Mouse (Mus musculus) kidney, adult 2 months (tissue): ENCODE results near the gene Afdn. TPM values are rescaled to one million over a fixed set of nuclear protein-coding genes. Genes with fewer than 3 reads are reported as not detected.

Experiments
- DNase-seq: peaks from one replicate; pipeline ENCODE4 v3.0.0; 2021
- H3K27ac ChIP-seq: fragments of 200-500 bp; 2 replicates; pipeline ENCODE4 v1.5.1; 2012; ENCODE audit warnings: low read depth, low read length, control low read depth, inconsistent platforms; ENCODE audit not compliant: insufficient read depth
- H3K27me3 ChIP-seq: fragments of 200-500 bp; replicated peaks from 2 replicates; pipeline ENCODE4 v1.6.1; 2012; ENCODE audit warnings: mild to moderate bottlenecking, moderate library complexity, low read length, inconsistent platforms; ENCODE audit not compliant: control insufficient read depth, insufficient read depth
- H3K36me3 ChIP-seq: fragments of 200-500 bp; 2 replicates; pipeline ENCODE4 v1.6.1; 2012; ENCODE audit warnings: mild to moderate bottlenecking, moderate library complexity, low read length, inconsistent platforms; ENCODE audit not compliant: control insufficient read depth, insufficient read depth
- H3K4me1 ChIP-seq: fragments of 200-500 bp; 2 replicates; pipeline ENCODE4 v1.6.1; 2011; ENCODE audit warnings: low read length; ENCODE audit not compliant: control insufficient read depth, insufficient read depth
- H3K4me3 ChIP-seq: fragments of 200-500 bp; 2 replicates; pipeline ENCODE4 v1.5.1; 2011; ENCODE audit warnings: mild to moderate bottlenecking, low read depth, low read length, control low read depth; ENCODE audit not compliant: insufficient read depth
- CTCF ChIP-seq: fragments of 200-500 bp; conservative IDR thresholded peaks from 2 replicates; pipeline ENCODE4 v1.5.1; 2011; ENCODE audit warnings: low read depth, mild to moderate bottlenecking, control low read depth, low read length, moderate library complexity, mixed read lengths; ENCODE audit not compliant: insufficient read depth, insufficient read length
- POLR2A ChIP-seq: fragments of 200-500 bp; IDR thresholded peaks from one replicate; pipeline ENCODE4 v1.6.1; 2011; ENCODE audit warnings: low read depth, low read length, control low read depth
- WGBS: fragments of 180-500 bp; shearing (Covaris S2); methylation state at CpG from one replicate; pipeline ENCODE4 v1.1.7; 2018; 5-methylcytosine and 5-hydroxymethylcytosine counted together
- polyA plus RNA-seq: library from polyadenylated mRNA; depleted of rRNA; stranded (reverse); fragments of >200 nt; gene quantifications from 2 replicates; pipeline ENCODE4 v1.2.3, GENCODE M21; 2012

Gene Afdn
- polyA plus RNA-seq, 1 experiment: 35.1 TPM

DNA sequence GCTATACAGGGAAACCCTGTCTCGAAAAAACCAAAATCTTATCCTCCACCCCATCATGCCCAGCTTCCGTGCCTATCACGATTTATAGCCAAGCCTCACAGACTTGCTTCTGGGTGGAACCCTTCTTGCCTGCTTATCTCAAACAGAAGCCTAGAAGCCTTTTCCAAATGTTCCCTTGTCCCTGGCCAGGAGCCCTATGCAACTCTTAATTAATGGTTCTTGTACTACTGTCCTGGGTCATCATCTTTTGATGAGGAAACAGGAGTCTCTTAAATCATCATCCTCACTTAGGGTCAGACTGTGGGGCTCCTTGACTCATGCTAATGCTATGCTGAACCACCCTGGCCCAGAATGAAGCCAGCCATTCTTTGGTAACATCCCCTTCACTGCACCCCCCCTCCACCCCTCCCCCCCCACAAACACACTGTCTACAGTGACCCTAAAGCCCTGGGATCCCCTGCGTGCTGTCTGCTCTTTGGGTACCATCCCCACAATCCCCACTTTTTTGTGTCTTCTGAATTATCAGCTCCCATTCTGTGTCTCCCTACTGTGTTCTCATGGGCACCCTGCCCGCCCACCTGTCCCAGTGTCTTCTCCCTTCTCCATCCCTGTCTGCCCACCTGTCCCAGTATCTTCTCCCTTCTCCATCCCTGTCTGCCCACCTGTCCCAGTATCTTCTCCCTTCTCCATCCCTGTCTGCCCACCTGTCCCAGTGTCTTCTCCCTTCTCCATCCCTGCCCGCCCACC is 29.2 kb upstream of the Afdn start:
- Histone ChIP-seq H3K27ac (no peak overlapping the region), H3K27me3 (no peaks in the 10 kb centered on the region), H3K4me1 (peaks cover 9% of the 10 kb centered on the region; the same call in 1 of the 2 replicates), H3K4me3 (no peak overlapping the region), H3K36me3 (no peaks in the 10 kb centered on the region)
- TF ChIP-seq CTCF: no peak
- no peak for TF ChIP-seq POLR2A
- peak; percentile 67 for DNase-seq
- 90% methylated on average over 6 of the region's 6 CpGs for WGBS

DNA sequence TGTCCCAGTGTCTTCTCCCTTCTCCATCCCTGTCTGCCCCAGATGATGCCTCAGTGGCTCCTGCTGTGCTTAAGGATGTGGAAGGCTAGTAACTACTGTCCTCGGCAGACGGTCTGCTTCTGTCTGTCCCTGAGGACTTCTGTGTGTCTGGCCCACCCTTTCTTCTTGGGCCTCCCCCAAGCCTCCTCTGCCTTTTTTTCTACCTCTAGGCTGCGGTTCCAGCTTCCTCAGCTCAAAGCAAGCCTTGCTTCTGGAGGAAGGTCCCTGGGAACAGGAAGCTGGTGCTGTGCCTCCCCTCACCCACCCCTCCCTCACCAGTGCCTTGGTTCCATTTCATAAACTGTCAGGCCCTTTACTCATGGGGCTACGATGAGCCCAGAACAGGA is 28.6 kb upstream of the Afdn start:
- Histone ChIP-seq H3K4me1 (peaks cover 9% of the 10 kb centered on the region; the same call in 1 of the 2 replicates), H3K27ac (no peak overlapping the region), H3K36me3 (no peaks in the 10 kb centered on the region), H3K27me3 (no peaks in the 10 kb centered on the region), H3K4me3 (no peak overlapping the region)
- TF ChIP-seq CTCF (no peak), POLR2A (no peak)
- WGBS: 53% methylated on average over 4 of the region's 4 CpGs
- no peak for DNase-seq

DNA sequence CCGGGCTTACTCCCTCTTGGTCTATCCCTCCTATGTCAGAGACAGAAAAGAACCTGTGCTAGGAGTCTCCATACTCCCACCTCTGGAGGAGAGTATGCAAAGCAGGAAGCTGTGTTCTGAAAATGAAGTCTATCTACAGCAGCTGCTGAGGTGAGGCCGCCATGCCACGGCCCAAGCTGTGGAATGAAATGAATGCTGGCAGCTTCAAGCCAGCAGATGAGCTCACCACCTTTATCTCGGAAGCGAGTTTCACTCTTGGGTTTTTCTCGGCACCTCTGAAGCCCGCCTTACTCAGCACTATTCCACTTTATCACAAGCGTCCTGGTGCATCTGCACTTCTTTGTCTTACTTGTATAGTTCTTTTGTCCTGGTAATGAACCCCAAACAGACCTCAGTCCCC is 27.7 kb upstream of the Afdn start:
- 76% methylated on average over 8 of the region's 8 CpGs for WGBS
- H3K27ac ChIP-seq: no peak overlapping the region
- peaks cover 9% of the 10 kb centered on the region; the same call in 1 of the 2 replicates for H3K4me1 ChIP-seq
- TF ChIP-seq CTCF (no peak), POLR2A (no peak)
- H3K36me3 ChIP-seq: no peaks in the 10 kb centered on the region
- DNase-seq: no peak
- no peaks in the 10 kb centered on the region for H3K27me3 ChIP-seq
- H3K4me3 ChIP-seq: no peak overlapping the region

DNA sequence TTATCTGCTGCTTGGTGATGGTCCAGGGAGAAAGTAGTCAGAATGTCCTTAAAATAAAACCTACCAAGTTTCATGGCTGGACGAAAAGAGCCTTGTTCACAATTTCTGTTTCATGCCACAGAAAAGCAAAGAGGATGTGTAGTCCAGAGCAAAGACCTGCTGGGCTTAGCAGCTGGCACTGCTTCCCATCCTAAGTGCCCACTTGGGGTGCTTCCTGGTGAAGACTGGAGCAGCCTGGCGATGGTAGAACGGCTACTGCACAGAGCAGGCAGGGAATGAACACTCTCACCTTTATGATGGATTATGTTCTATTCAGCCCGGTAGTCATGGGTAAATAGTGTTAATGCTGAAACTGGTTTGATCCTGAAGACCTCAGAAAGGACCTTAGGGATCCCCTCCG is 26.4 kb upstream of the Afdn start:
- no peaks in the 10 kb centered on the region for H3K36me3 ChIP-seq
- TF ChIP-seq CTCF (no peak), POLR2A (no peak)
- WGBS: 90% methylated on average over 5 of the region's 5 CpGs
- no peak for DNase-seq
- H3K4me1 ChIP-seq: peaks cover 9% of the 10 kb centered on the region; the same call in 1 of the 2 replicates
- H3K4me3 ChIP-seq: no peak overlapping the region
- H3K27me3 ChIP-seq: no peaks in the 10 kb centered on the region
- no peak overlapping the region for H3K27ac ChIP-seq

DNA sequence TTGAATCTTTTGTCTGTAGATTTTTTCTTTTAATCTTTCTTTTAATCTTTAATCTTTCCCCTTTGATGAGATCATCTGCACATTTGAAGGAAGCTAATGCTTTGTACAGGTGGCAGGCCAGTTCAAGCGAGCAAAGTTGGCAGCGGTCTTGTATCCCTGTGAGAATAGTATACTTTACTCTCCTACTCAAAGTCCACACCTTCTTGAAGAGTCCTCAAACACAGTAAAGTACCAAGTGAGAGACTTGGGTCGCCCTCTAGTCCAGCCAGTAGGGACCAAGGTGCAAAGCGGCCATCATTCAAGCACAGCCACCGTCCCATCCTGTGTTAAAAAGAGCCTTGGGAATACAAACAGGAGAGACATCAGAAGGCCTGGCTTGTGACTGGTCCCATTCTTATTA is 25.3 kb upstream of the Afdn start:
- Histone ChIP-seq H3K27ac (peak overlapping the region; percentile 15; the same call in 1 of the 2 replicates), H3K36me3 (no peaks in the 10 kb centered on the region), H3K4me3 (no peak overlapping the region), H3K4me1 (peaks cover 9% of the 10 kb centered on the region; the same call in 1 of the 2 replicates), H3K27me3 (no peaks in the 10 kb centered on the region)
- peak; percentile 89 for DNase-seq
- TF ChIP-seq CTCF: no peak
- no peak for TF ChIP-seq POLR2A
- WGBS: 56% methylated on average over 5 of the region's 5 CpGs

DNA sequence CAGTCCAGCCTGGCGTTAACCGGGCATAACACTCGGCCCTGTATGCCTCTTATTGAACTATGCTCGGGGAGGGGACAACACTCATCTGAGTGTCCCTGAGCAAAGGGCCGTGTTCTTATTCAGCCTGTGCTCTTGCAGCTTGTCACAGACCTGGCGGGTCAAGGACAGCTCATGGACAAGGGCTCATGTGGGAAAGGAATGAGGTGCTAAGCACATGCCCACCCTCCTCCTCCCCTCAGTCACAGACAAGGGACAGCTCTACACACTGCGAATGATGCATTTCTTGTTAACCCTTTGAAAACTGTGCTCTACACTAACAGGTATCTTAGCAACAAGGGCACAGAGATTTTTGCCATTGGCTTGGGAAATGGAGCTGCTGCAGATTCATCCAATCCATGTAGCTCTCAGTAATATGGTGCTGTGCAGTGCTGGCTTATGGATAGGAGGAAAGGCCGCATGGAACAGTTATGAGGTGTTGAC is 24.5 kb upstream of the Afdn start:
- TF ChIP-seq POLR2A (no peak), CTCF (no peak)
- no peak overlapping the region for H3K4me3 ChIP-seq
- H3K36me3 ChIP-seq: no peaks in the 10 kb centered on the region
- H3K27ac ChIP-seq: peak overlapping the region; percentile 68
- 51% methylated on average over 8 of the region's 8 CpGs for WGBS
- H3K27me3 ChIP-seq: no peaks in the 10 kb centered on the region
- DNase-seq: peak; percentile 76
- H3K4me1 ChIP-seq: peaks cover 9% of the 10 kb centered on the region; the same call in 1 of the 2 replicates

DNA sequence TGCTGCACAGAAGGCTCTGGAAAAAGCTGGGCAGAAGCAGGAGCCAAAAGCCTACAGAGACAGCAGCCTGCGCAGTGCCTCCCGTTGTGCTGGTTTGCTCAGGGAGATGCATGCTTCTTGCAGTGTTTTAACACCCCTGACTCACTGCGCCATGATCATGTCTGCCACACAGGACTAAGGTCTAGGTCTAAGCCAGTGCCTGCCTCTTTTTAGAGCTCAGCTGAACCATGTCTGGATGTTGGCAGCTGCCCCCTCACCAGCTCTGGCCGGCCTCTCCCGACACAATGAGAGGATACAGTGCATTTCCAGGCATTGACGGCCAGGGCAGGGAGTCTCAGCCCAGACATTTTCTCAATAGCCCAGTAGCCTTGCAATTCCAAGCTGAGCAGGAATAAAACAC is 23.0 kb upstream of the Afdn start:
- H3K27ac ChIP-seq: peak overlapping the region; percentile 15
- peaks cover 9% of the 10 kb centered on the region; the same call in 1 of the 2 replicates for H3K4me1 ChIP-seq
- no peak overlapping the region for H3K4me3 ChIP-seq
- 70% methylated on average over 6 of the region's 6 CpGs for WGBS
- no peaks in the 10 kb centered on the region for H3K27me3 ChIP-seq
- H3K36me3 ChIP-seq: no peaks in the 10 kb centered on the region
- DNase-seq: peak; percentile 60
- TF ChIP-seq POLR2A: no peak
- TF ChIP-seq CTCF: no peak
